Mouse (Mus musculus) testis, postnatal 14 days (tissue): ENCODE measurements at regions not wholly inside any gene's neighbourhood (a gene's known extent, or its start where the extent isn't known, plus 50 kb on each side); places are given as distances from the start of the nearest gene placed in this dataset.
A peak's percentile ranks its signal among the peaks of the same experiment; 100 is the strongest.

Experiments
- DNase-seq: peaks from one replicate; pipeline ENCODE4 v3.0.0; 2021; ENCODE audit warnings: low spot score

- no peak for DNase-seq
These were observed 81.3 kb upstream of the Klf4 start for GRCm38 (mm10) chr4:55613523-55613922.

DNA sequence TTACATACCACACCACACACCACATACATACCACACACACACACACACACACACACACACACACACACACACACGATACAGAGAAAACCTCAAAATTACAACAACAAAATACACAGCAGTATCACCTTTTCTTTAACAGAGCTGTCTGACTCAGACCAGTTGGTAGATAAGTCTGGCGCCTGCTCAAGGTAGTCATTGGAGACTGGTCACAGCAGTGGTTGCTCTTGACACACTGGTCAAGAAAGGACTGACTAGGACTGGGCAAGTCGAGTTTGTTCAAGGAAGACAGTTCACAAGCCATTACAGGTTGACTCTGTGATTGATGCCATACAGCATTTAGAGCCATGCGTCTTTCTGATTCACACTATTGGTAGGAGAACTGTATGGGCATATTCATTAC lies 78.7 kb upstream of the Klf4 start:
- DNase-seq = no peak

- no peak for DNase-seq
These were observed 76.9 kb upstream of the Klf4 start for GRCm38 (mm10) chr4:55609214-55609613.

GRCm38 (mm10) chr4:55605541-55605940 lies 73.3 kb upstream of the Klf4 start:
- no peak for DNase-seq

DNA sequence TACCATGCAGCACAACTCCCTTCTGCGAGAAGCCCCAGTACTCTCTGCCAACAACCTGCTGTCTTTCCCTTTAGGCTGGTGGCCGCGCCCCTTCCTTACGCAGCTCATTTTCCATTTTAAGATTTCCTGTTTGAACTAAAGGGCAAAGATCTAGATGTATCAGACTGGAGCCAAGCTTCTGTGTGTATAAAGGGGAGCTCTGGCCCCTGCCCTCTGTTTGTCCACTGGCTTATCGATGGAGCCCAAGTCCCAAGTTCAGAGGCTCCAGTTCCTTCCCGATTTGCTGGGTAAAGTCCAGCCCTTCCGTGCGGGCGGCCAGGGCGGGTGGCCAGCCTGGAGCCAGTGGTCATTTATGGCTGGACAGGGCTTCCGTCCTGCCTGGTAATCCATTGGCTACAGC lies 72.6 kb upstream of the Klf4 start:
- DNase-seq = no peak

DNA sequence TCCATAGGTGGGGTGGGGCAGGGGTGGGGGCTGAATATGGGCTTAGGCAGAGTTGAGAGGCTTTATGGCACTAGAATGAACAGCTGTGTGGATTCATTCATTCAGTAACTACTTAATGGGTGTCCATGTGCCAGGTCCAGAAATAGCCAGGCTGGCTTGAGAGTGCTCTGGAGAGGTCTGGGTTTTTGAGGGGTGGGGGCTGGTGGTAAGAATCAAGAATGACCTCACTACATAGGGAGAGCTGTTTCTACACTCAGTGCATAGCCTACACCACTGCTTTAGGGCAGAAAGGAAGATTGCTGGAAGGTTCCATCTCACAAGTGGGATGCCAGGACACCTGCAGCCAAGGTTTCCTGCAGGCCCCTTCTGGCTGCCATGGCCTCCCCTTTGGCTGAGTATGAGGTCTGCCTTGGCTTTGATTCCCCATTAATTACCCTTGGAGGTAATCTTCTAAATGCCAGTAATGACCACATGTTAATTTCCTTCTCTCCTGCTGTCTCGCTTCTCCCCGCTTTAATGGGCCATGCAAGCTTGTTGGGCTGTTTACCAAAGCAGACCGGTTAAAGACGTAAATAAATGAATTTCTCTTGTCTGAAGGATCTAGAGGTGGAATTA lies 71.7 kb upstream of the Klf4 start:
- no peak for DNase-seq

GRCm38 (mm10) chr4:55595203-55595602 lies 62.9 kb upstream of the Klf4 start:
- DNase-seq = peak; percentile 21

- DNase-seq = no peak
These were observed 62.4 kb upstream of the Klf4 start for GRCm38 (mm10) chr4:55594699-55595098.

DNA sequence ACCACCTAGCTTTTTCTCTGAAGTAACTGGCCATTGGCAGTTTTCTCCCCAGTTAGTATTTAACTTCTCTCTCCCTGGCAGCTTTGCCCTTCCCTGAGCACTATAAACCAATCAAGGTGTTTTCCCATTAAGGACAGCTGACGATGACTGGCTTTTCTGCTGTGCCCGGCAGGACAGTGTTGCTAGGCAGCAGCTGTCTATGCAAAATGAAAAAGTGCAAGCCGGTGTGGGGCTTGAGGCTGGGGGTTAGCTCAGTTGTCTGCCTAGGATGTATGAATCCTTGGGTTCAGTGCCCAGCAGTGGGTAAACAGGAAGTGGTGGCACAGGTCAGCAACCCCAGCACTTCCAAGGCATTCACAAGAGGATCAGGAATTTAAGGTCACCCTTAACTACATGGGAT lies 60.9 kb upstream of the Klf4 start:
- DNase-seq = no peak

DNA sequence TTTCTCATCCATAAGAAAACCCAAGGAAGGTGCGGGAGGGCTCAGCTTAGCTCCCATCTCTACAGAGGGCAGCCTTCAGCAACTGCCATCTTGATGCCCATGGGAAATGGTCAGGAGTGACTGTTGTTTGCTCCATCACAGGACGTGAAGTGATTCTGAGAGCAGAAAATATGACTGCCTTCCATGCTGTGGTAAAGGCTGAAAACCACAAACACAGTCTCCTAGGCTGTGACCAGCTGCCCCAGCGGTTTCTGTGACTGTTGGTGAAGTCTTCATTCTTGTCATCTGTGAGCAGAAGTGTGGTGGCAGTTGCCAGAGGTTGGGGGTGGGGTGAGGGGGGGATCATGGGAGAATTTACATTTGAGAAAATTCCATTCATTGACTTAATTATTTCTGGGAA lies 53.9 kb upstream of the Klf4 start:
- no peak for DNase-seq

- DNase-seq = no peak
These were observed 51.3 kb upstream of the Klf4 start for GRCm38 (mm10) chr4:55583589-55583988.
